Mouse (Mus musculus): ENCODE measurements around the gene Wscd2.

- no peak for TF ChIP-seq CTCF (IDR thresholded peaks at IDR 0.05; ENCODE audit: insufficient read depth, low read length)
- TF ChIP-seq POLR2A (IDR thresholded peaks at IDR 0.05; ENCODE audit: borderline replicate concordance, extremely low read depth, low read depth, low read length), result no peak
These were observed 120.4 kb downstream of the Wscd2 start for GRCm38 (mm10) chr5:113610490-113610889.
